Mouse (Mus musculus) midbrain, embryonic 14.5 days (tissue): Measurements from ENCODE around the gene Ubxn2a. TPM values are rescaled to one million over a fixed set of nuclear protein-coding genes. Genes with fewer than 3 reads are reported as not detected.

Source experiments
- ATAC-seq: fragments of 200-750 bp; cut with Nextera tagmentation; 2 replicates; pipeline ENCODE4 v1.8.0; 2017; ENCODE audit warnings: moderate number of reproducible peaks, moderate library complexity; ENCODE audit not compliant: low FRiP score, low TSS enrichment
- DNase-seq: peaks from one replicate; pipeline ENCODE4 v3.0.0-alpha.2; 2015
- H3K27ac ChIP-seq: fragments of 300-500 bp; sonication (generic); replicated peaks from 2 replicates; pipeline ENCODE4 v1.5.1; 2014; ENCODE audit warnings: mild to moderate bottlenecking, low read depth, low read length, moderate library complexity
- H3K27me3 ChIP-seq: fragments of 300-500 bp; sonication (generic); 2 replicates; pipeline ENCODE4 v1.6.1; 2014; ENCODE audit warnings: low read length, control low read depth, mixed read lengths; ENCODE audit not compliant: control insufficient read depth, insufficient read depth
- H3K36me3 ChIP-seq: fragments of 300-500 bp; sonication (generic); 2 replicates; pipeline ENCODE4 v1.6.1; 2014; ENCODE audit warnings: low read length, control low read depth; ENCODE audit not compliant: control insufficient read depth, insufficient read depth
- H3K4me1 ChIP-seq: fragments of 300-500 bp; sonication (generic); 2 replicates; pipeline ENCODE4 v1.6.1; 2014; ENCODE audit warnings: mild to moderate bottlenecking, antibody characterized with exemption, low read length, control low read depth; ENCODE audit not compliant: control insufficient read depth, insufficient read depth
- H3K4me2 ChIP-seq: fragments of 300-500 bp; sonication (generic); 2 replicates; pipeline ENCODE4 v1.6.1; 2014; ENCODE audit warnings: mild to moderate bottlenecking, low read length, moderate library complexity
- H3K4me3 ChIP-seq: fragments of 300-500 bp; sonication (generic); replicated peaks from 2 replicates; pipeline ENCODE4 v1.5.1; 2014; ENCODE audit warnings: low read depth, low read length
- H3K9ac ChIP-seq: fragments of 300-500 bp; sonication (generic); replicated peaks from 2 replicates; pipeline ENCODE4 v1.6.1; 2014; ENCODE audit warnings: mild to moderate bottlenecking, low read length, moderate library complexity
- H3K9me3 ChIP-seq: fragments of 300-500 bp; sonication (generic); 2 replicates; pipeline ENCODE4 v1.6.1; 2016; ENCODE audit warnings: low read length, control low read depth, mixed read lengths; ENCODE audit not compliant: control insufficient read depth
- WGBS: fragments of 180-500 bp; shearing (Covaris S2); extraction: QIAGEN DNeasy Blood & Tissue Kit; methylation state at CpG from one replicate; pipeline ENCODE4 v1.1.7; 2014; 5-methylcytosine and 5-hydroxymethylcytosine counted together
- polyA plus RNA-seq: library from polyadenylated mRNA; unstranded; fragments of >200 nt; fragmentation: Nextera tagmentation; extraction: Ambion mirVana; gene quantifications from 2 replicates; pipeline ENCODE4 v1.2.1, GENCODE M21; 2014

The Ubxn2a gene
- polyA plus RNA-seq, 1 experiment from 2014 or later: 38.9 TPM

- 36% methylated on average over 11 of the region's 11 CpGs for WGBS
- no peak overlapping the region for H3K4me3 ChIP-seq
- peaks cover 10% of the 10 kb centered on the region; the same call in 1 of the 2 replicates for H3K36me3 ChIP-seq
- no peak overlapping the region for H3K9ac ChIP-seq
- DNase-seq (peak; percentile 20), ATAC-seq (peak; percentile 69)
- H3K27me3 ChIP-seq: no peaks in the 10 kb centered on the region
- H3K4me1 ChIP-seq: no peaks in the 10 kb centered on the region
- no peak overlapping the region for H3K4me2 ChIP-seq
- no peaks in the 10 kb centered on the region for H3K9me3 ChIP-seq
- H3K27ac ChIP-seq: peak overlapping the region; percentile 26; the same call in 1 of the 2 replicates
Measured at GRCm38 (mm10) chr12:4859241-4859914, 48.1 kb downstream of the Ubxn2a start.

- no peak overlapping the region for H3K4me2 ChIP-seq
Measured at GRCm38 (mm10) chr12:4856834-4857233, 50.7 kb downstream of the Ubxn2a start.

GRCm38 (mm10) chr12:4856160-4856559 lies 51.3 kb downstream of the Ubxn2a start:
- Histone ChIP-seq H3K36me3 (peaks cover 14% of the 10 kb centered on the region; the same call in 1 of the 2 replicates), H3K9ac (no peak overlapping the region), H3K27ac (no peak overlapping the region), H3K27me3 (no peaks in the 10 kb centered on the region), H3K4me2 (no peak overlapping the region), H3K4me3 (no peak overlapping the region), H3K9me3 (no peaks in the 10 kb centered on the region), H3K4me1 (no peaks in the 10 kb centered on the region)
- no peak for DNase-seq
- WGBS: 93% methylated on average over 5 of the region's 5 CpGs
- no peak for ATAC-seq

More at GRCm38 (mm10) chr12:4856834-4857233, 50.7 kb downstream of the Ubxn2a start:
- DNase-seq (no peak), ATAC-seq (no peak)
- Histone ChIP-seq H3K4me1 (no peaks in the 10 kb centered on the region), H3K36me3 (peaks cover 10% of the 10 kb centered on the region; the same call in 1 of the 2 replicates), H3K27me3 (no peaks in the 10 kb centered on the region), H3K9ac (no peak overlapping the region), H3K9me3 (no peaks in the 10 kb centered on the region), H3K4me3 (no peak overlapping the region), H3K27ac (no peak overlapping the region)
- 96% methylated on average over 2 of the region's 2 CpGs for WGBS

- 0% methylated on average over 12 of the region's 12 CpGs for WGBS
Measured at GRCm38 (mm10) chr12:4843741-4844140, 63.8 kb downstream of the Ubxn2a start.

GRCm38 (mm10) chr12:4842890-4843597 lies 64.5 kb downstream of the Ubxn2a start, which contains the start of gene Wdcp:
Gene Wdcp (plus strand): TSS chr12:4843303.
- Histone ChIP-seq H3K9me3 (no peaks in the 10 kb centered on the region), H3K27me3 (peaks cover 5% of the 10 kb centered on the region; the same call in 1 of the 2 replicates), H3K4me3 (peak within 1 kb of the TSS; percentile 64), H3K36me3 (no peaks in the 10 kb centered on the region), H3K4me2 (peak within 1 kb of the TSS; percentile 85), H3K27ac (no peak within 1 kb of the TSS; the same call in none of the 2 replicates), H3K4me1 (peaks cover 14% of the 10 kb centered on the region), H3K9ac (peak within 1 kb of the TSS; percentile 48)
- DNase-seq: peak; percentile 95
- WGBS: under 1% methylated on average over 30 of the region's 30 CpGs
- peak; percentile 90 for ATAC-seq

More at GRCm38 (mm10) chr12:4843741-4844140, 63.8 kb downstream of the Ubxn2a start:
- peak overlapping the region; percentile 48 for H3K9ac ChIP-seq
- peak overlapping the region; percentile 74 for H3K4me2 ChIP-seq
- no peaks in the 10 kb centered on the region for H3K36me3 ChIP-seq
- peaks cover 5% of the 10 kb centered on the region; the same call in 1 of the 2 replicates for H3K27me3 ChIP-seq
- ATAC-seq: peak; percentile 38; the same call in 1 of the 2 replicates
- no peak overlapping the region; the same call in 1 of the 2 replicates for H3K27ac ChIP-seq
- peak; percentile 71 for DNase-seq
- no peaks in the 10 kb centered on the region for H3K9me3 ChIP-seq
- peak overlapping the region; percentile 64 for H3K4me3 ChIP-seq
- H3K4me1 ChIP-seq: peaks cover 14% of the 10 kb centered on the region

GRCm38 (mm10) chr12:4842456-4842855 lies 65.0 kb downstream of the Ubxn2a start:
- ATAC-seq (no peak), DNase-seq (peak; percentile 4)

GRCm38 (mm10) chr12:4841392-4841887 lies 66.1 kb downstream of the Ubxn2a start, which contains the start of gene Fkbp1b:
Gene Fkbp1b (minus strand): TSS chr12:4841591.
- DNase-seq (peak; percentile 74), ATAC-seq (peak; percentile 65)
- Histone ChIP-seq H3K36me3 (no peaks in the 10 kb centered on the region), H3K27ac (peak within 1 kb of the TSS; percentile 37; the same call in 1 of the 2 replicates), H3K4me3 (peak within 1 kb of the TSS; percentile 73), H3K4me2 (peak within 1 kb of the TSS; percentile 85), H3K9me3 (no peaks in the 10 kb centered on the region), H3K27me3 (peaks cover 5% of the 10 kb centered on the region; the same call in 1 of the 2 replicates), H3K9ac (peak within 1 kb of the TSS; percentile 74), H3K4me1 (peaks cover 14% of the 10 kb centered on the region)
- WGBS: 0% methylated on average over 37 of the region's 37 CpGs

More at GRCm38 (mm10) chr12:4842456-4842855, 65.0 kb downstream of the Ubxn2a start:
- 89% methylated on average over 8 of the region's 8 CpGs for WGBS
- Histone ChIP-seq H3K27ac (no peak overlapping the region), H3K4me1 (peaks cover 14% of the 10 kb centered on the region), H3K27me3 (peaks cover 5% of the 10 kb centered on the region; the same call in 1 of the 2 replicates), H3K36me3 (no peaks in the 10 kb centered on the region), H3K4me3 (no peak overlapping the region), H3K4me2 (peak overlapping the region; percentile 85; the same call in 1 of the 2 replicates), H3K9ac (no peak overlapping the region), H3K9me3 (no peaks in the 10 kb centered on the region)

GRCm38 (mm10) chr12:4840741-4841140 lies 66.8 kb downstream of the Ubxn2a start:
- H3K4me2 ChIP-seq: peak overlapping the region; percentile 85
- H3K9ac ChIP-seq: peak overlapping the region; percentile 74
- H3K4me3 ChIP-seq: peak overlapping the region; percentile 73
- H3K36me3 ChIP-seq: no peaks in the 10 kb centered on the region
- peaks cover 5% of the 10 kb centered on the region; the same call in 1 of the 2 replicates for H3K27me3 ChIP-seq
- H3K4me1 ChIP-seq: peaks cover 14% of the 10 kb centered on the region
- no peak overlapping the region for H3K27ac ChIP-seq
- WGBS: 2% methylated on average over 11 of the region's 11 CpGs
- ATAC-seq (no peak), DNase-seq (no peak)
- no peaks in the 10 kb centered on the region for H3K9me3 ChIP-seq
